Mouse (Mus musculus) R1 (cell line): ENCODE measurements around the gene Sel1l3.
A peak's percentile ranks its signal among the peaks of the same experiment; 100 is the strongest.

Experiments
- DNase-seq: peaks from one replicate; pipeline ENCODE4 v3.0.0-alpha.2; 2018; ENCODE audit warnings: low read depth, low spot score

Sel1l3 gene

DNA sequence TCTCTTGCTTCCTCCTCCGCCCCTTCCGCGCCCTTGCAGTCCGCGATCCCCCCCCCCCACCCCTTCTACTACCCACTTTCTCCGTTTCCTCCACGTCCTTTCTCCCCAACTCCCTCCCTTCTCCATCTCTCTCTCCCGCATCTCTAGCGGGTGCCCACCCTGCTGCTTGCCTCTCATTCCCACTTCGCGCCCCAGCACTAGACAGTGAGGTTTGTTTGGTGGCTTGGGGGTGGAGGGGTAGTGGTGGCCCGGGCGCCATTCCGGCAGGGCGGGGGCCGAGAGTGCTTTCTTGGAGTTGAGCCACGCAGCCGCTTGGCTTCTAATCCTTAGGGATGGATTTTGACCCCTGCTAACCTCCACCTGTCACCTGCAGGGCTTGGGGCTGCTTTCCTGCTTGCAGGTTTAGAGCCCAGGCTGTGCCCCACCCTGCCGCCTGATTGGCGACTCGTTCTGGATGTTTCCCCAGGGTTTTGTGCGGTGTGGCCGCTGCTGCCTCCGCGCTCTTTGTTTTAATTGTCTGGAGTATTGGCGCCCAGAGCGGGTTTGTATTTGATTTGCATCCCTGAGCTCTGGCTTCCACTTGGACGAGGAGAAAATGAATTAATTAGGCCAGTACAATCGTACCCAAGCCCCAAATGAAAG, at the start of gene Sel1l3:
Gene Sel1l3, minus strand, starts transcription at position 217 of the 642 bp plus-strand sequence.
- peak; percentile 60 for DNase-seq

DNA sequence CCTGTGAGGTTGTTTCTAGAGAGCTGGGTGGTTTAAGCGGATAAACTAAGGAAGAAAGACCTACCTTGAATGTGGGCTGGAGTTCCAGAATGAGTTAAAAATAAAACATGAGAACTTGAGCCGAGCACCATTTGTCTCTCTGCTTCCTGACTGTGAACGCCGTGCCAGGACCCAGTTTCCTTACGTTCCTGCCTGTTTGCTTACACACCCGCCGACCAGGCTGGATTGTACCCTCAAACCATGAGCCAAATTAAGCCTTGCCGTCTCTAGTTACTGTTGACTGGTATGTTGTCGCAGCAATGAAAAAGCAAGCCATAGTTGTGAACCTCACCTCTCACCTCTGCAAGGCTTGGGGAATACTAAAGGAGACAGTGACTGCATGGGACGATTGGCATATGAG, 48.3 kb upstream of the Sel1l3 start:
- no peak for DNase-seq

DNA sequence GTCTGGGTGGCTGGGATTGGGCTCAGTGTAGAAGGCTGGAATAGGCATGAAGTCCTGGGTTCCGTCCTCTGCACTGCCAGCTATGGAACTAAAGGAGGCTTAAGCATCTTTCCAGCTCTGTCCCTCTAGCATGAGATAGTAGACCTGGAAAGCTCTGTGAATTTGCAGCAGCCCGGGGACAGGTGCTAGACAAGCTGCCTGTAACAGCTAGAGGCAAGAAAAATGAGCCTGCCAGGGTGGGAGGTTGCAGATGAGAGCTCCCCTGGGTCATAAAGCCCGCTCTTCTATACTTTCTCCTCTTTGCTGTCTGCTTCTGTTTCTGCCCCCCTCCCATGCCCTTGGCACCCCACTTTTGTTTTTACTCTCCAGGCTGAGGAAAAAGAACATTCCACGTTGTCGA, 46.2 kb upstream of the Sel1l3 start:
- DNase-seq: no peak

DNA sequence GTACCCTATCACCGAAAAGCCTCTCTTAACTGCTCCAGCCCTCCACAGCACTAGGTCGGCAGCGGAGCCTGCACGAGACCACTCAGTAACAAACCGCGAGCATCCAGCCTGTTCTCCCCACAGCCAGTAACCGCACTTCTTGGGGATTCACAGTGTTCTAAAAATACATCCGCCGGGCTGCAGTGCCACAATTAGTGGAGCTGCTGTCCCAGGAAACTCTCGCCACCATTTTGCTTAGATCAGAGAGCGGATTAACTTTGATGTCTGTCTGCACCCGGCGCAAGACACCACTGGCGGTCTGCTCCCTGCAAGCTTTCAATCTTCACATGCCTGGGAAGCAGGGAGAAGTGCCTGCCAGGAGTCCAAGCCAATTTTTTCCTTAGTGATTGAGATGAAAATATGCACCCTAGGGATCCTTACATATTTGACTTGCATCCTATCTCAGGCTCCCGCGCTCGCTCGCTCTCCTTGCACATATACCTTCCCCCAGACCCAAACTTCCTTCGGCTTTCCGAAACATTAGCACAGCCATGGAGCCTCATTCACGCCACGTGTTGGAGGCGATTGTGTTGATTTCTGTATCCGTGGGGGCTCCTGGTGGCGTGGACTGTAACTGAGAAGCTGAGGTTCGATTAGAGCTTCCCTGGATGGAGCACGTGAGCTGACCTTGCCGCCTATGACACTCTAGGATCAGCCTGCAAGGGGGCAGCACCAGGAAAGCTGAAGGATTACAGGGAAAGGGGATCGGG, 44.5 kb upstream of the Sel1l3 start:
- peak; percentile 29 for DNase-seq

DNA sequence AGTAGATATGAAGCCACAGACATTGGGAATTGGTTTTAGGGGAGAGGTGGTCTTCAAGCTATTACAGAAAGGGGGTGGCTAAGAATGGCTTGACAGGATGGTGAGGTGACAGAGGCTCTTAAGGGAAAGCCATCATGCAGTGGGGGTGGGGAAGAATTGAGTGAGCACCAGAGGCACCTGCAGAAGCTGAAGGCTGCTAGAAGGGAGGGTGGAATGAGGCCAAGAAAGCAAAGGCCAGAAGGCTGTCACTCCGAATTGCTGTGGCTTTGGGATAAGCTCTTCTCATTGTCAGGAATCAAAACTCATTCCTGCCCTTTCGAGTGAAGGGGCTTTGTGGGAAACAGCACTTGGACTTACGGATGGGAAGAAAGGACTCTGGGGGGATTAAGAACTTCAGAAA, 41.1 kb upstream of the Sel1l3 start:
- DNase-seq: no peak

DNA sequence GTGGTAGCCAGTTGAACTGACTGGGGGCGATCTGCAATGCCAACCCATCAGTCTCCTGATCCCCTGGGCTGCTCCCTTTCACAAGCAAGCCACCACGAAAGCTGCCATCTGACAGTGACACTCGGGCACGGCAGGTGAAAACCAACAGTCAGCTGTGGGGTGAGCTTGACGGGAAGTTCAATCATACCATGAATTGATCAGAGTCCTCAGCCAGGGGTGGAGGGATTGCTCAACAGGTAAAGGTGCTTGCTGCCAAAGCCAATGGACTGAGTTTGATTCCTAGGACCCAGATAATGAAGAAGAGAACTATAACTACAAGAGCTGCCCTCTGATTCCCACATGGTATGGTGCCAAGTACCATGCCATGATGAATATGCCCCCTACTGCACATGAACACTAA, 40.4 kb upstream of the Sel1l3 start:
- DNase-seq: no peak

DNA sequence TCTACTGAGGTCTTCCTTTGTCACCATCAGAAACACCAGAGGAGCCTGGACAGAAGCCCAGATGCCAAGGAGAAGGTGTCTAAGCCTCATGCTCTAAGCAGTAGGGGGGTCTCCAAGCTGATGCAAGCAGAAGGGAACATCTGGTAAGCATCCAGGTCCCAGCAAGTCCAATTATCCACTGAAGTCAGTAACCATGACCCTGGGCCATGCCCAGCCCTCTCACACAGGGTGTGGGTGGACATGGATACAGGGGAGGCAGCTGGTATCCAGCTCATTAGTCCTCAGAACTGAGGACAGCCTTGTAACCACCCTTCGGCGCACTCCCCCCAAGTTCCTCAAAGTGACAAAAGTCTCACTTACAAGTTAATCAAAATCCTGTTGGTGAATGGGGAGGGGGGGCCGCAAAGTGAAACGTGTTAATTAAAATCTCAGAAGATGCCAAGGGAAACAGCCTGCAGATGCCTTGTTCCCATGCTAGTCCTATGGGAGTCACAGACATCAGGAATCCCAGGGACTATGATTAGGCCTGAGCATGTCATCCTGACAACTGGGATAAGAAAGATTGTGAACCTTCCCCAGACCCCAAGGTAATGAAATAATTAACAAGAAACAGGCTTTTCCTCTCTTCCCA, 35.8 kb upstream of the Sel1l3 start:
- no peak for DNase-seq

DNA sequence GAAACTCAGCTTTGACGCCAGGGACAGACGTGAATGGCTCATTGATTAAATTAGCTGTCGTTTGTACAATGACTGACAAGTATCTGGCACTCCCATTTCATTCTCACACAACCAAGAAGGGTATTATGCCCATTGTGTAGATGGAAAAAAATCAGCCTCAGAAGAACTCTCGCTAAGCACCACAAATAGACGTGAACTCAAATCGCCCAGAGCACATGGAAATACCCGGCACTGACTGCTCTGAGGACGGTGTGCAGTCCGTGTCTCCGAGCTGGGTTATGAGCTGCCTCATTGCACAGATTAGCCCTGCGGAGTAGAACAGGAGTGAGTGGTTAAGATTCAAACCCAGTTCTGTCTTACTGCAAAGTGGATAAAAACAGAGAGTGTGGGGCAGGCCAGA, 34.8 kb upstream of the Sel1l3 start:
- no peak for DNase-seq

DNA sequence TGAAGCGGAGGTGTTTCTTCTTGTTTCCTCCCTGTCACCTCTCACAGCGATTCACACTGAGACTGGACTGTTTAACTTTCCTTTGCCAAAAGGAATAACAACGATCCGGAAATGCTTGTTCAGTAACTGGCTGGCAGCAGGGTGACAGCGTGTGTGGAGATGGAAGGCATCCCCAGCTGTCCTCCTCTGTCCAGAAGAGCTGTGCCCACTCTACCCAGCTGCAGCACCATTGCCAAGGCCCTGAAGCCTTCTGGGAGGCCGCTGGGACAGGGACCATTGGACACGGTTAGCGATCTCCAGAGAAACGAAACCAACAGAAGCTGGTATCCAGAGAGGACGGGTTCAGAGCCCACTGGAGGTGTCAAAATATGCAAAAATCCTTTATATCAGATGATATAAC, 30.2 kb upstream of the Sel1l3 start:
- no peak for DNase-seq

DNA sequence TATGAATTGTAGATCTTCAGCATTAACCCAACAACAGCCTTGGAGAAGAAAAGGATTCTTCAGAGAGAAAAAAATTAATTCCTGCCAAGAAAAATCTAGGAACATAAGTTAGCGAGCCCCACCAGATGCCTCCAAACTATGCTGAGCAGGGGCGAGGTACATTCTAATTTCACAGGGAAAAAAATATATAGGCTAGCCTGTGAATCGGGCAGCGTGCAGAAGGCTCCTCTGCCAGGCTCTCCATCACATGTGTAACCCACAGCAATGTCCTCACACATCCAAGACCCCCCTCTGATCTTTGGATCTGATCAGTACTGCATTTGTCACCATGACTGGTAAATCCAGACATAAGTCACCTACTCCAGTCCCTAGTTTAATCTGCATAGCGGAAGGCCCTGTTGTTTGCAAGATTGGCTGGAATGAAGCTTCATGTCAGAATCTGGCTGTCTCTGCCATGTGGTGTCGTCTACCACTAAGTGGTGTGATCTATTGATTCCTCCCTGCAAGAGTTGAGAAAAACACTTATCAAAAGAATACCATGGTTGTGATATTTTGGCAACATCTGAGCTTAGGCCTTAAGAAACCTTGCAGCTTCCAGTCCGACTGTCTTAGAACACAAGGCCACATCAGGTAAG, 29.3 kb upstream of the Sel1l3 start:
- DNase-seq: no peak

DNA sequence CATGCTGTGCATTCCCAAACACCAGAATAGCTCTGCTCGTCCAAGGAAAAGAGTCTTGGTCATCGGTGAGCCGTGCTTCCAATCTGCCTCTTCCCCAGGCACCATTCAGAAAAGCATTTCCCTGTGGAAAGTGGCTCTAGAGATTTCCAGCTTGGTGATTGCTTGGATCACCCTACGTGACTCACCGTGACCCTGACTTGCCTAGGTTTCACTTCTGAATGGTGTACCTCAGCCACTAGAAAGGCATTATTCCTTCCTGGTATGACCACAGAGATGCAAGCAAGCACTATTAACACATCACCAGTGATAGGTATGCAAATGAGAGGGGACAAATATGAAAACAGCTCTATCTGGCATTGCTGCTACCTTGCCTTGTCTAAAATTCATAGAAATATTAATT, 28.2 kb upstream of the Sel1l3 start:
- DNase-seq: no peak

DNA sequence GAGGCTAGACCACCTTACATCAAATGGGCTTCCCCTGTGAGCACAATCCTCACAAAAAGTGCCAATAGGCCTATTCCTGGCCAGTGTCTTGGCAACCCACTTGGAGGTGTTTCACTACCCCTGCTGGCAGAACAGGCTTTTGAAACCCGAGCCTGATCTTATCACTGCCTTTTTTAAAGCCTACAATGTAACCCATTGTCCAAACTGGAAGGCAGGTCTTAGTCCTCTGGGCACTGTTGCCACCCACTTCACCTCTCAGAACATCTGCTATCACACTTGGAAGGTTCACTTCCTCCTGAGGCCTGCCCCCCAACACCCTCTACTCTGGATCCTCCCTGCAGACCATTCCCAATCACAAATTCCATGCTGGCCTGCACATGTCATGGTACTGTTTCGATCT, 27.4 kb upstream of the Sel1l3 start:
- DNase-seq: no peak

DNA sequence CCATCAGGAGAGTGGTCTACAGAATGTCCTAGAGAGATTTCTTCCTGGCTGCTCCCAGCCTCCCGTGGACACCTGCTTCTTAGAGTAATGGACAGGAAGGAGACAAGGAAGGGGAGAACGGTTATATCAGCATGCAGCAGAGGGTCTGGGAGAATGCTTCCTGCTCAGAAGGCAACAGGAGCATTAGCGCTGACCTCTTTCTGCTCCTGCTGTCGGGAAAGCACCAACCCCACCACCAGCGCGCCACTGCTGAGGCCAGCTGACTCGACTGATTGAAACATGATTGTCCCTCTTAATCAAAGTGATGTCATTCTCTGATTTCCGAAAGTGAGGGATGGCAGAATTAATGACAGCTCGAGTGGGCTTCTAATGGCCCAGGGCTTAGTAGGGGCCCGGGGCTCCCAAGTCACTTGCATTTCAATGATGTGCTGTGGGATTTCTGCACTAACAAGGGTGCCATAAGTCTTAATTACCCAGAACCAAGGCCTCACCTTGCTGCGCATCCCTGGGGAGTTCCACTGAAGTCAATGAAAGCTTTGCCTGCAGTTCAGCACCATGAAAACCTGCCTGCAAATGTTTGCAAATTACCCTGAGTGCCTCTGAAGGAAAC, 26.2 kb upstream of the Sel1l3 start:
- no peak for DNase-seq

DNA sequence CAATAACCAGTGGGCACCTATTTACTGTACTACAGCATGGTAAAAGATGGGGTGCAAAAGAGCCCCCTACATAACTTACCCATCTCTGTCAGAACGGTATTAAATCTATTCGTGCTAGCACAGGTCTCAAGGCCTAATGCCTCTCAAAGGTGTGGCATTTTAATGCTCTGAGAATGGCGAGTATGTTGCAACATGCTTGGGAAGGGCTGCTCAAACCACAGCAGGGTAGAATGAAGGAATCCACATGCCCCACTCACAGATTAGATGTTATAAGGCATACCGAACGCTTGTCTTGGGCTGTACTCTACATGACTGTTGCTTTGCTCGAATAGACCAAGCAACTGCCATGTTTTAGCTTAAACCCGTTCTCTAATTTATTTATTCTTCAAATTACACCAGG, 25.5 kb upstream of the Sel1l3 start:
- no peak for DNase-seq

DNA sequence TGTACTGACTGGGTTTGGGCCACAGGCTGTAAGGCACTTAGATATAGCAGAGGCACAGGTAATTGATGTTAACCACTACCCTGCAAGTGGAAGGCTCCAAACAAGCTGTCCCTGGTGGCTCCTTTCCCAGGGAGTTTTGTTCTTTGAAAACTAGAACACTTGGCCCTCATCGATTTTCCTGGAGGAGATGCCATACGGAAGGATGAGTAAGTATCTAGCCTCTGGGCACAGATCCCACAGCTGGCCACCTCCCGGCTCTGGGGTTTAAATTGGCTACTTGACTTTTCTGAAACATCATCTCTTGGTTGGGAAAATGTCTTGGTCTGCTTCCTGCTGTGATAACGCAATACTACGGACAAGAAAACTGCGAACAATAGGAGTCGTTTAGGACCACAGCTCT, 25.0 kb upstream of the Sel1l3 start:
- no peak for DNase-seq

DNA sequence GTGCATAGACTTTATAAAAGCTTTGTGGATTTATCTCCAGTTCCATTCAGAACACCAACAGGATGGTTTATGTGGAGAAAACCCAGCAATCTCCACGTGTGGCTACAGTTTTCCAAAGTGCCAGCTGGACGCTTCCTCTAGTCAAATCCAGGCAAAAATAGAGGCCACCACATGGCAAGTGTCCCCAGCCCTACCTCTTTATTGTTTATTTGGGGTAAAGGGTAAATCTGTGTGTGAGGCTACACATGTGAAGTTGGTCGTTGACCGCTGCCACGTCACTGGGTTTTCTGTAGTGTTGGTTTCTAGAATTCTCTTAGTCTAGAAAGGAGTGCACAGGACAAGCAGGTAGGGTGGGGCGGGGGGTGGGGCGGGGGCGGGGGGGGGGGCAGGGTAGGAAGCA, 23.0 kb upstream of the Sel1l3 start:
- DNase-seq: no peak

DNA sequence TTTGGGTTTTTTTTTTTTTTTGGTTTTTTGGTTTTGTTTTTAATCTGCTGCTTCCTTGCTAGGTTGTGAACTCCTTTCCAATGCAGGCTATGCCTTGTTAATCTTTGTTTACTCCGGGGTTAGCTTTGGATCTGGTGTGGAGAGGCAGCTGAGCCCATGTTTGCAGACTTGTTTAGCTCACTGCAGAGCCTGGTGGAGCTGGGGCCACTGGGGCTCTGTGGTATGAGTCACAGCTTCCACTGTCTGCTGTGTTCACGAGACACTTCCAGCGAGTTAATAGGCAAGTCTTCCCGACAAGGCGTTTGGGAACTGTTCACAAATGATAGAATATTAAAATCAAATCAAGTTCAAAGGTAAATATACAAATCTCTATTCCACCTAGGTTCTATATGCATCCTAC, 22.4 kb upstream of the Sel1l3 start:
- no peak for DNase-seq

DNA sequence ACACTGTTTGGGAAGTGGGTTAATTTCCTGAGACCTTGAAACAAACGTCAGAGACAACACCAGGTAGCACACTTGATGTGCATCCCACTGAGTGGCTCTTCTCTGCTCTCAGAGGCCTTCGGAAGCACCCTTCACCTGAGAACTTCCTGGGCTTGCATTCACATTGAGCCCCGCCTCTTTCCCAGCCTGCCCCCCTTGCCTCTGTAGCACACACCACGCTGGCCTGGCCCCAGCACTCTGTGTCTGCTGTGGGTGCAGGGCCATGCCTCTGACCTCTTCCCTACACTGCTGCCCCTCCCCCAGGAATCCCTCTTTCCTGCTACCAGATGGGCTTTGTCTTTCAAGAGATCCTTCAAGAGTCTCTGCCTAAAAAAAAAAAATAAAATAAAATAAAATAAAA, 21.8 kb upstream of the Sel1l3 start:
- DNase-seq: peak; percentile 30

DNA sequence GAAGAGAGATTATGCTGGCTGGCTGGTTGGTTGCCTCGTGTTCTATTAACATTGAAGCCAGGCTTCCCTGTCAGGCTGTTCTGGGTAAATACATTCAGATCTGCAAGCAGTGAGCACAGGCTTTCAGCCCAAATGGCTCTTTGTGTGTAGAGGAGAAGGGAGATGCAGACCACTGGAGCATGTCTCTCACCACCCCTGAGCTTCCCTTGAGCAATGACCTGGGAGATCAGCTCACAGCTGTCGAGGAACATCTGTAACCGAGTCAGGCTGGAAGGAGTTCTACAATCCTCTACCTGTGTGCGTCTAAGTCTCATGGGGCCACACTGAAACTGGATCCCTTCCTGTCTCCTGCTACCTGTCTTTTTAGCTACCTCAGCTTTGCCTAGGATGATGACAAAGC, 16.8 kb upstream of the Sel1l3 start:
- DNase-seq: no peak

DNA sequence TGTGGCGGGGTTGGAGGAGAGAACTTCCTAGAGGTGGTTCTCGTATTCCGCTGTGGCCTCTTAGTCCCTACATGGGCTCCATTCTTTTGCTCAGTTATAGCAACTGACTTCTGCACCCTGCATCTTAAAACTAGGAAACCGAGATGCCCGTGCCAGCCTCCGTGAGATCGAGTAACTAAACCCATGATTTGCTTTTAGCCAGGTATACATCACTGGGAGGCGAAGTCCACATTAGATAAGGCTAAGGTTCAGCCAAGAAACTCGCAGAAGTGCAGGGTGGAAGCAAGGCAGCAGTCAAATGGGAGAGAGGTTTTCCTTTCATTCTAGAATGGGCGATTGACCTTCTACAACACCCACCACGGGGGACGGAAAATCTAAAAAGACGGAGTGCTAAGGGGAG, 11.7 kb upstream of the Sel1l3 start:
- DNase-seq: no peak

DNA sequence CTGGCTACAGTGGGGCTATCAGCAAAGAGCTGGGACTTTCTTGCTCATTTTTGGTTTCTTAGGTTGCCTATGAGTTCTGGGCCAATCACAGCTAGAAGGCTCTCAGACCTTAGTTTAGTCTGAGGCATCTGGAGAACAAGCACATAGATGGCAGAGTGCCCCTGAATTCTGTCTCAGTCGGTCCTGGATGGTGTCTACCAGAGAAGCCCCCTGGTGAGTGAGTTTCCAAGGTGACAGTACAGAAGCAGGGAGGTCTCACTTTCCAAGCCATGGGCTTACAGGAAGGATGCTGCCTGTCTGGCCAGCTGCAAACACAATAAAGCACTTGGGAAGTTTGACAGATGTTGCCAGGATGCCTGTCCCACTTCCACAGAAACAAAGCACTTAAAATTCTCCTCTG, 1.1 kb upstream of the Sel1l3 start:
- peak; percentile 45 for DNase-seq

DNA sequence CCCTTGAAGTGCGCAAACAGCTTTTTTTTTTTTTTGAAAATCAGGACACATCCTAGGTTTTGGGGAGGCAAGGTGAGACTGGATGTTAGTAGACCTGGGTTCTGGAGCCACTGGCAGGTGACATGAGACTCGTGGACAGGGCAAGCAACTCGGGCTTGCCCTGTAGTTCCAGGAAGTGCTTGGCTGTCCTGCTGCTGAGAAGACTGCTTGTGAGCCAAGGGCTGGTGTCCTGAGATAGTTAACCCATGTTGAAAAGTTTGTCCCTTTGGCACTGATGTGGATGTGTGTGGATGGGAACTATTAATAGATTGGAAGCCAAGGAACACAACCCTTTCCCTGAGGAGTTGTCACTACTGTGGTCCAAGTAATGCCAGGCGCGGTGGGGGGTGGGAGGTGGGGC, 635 bp upstream of the Sel1l3 start:
- no peak for DNase-seq
